Mouse (Mus musculus) heart, postnatal 0 days (tissue): Measurements from ENCODE around the gene Hnrnpa1. TPM values are rescaled to one million over a fixed set of nuclear protein-coding genes. Genes with fewer than 3 reads are reported as not detected.

Experiments used
- ATAC-seq: fragments of 200-750 bp; cut with Nextera tagmentation; 2 replicates; pipeline ENCODE4 v1.8.0; 2017; ENCODE audit warnings: low read depth, moderate number of reproducible peaks, moderate library complexity; ENCODE audit not compliant: insufficient read depth
- DNase-seq: peaks from one replicate; pipeline ENCODE4 v3.0.0-alpha.2; 2016; ENCODE audit warnings: low spot score
- H3K27ac ChIP-seq: fragments of 300-500 bp; sonication (generic); 2 replicates; pipeline ENCODE4 v1.5.1; 2014; ENCODE audit warnings: low read depth, mild to moderate bottlenecking
- H3K27me3 ChIP-seq: fragments of 300-500 bp; sonication (generic); 2 replicates; pipeline ENCODE4 v1.6.1; 2014; ENCODE audit warnings: low read length, mixed read lengths; ENCODE audit not compliant: control insufficient read depth, insufficient read depth
- H3K36me3 ChIP-seq: fragments of 300-500 bp; sonication (generic); replicated peaks from 2 replicates; pipeline ENCODE4 v1.6.1; 2014; ENCODE audit warnings: low read length, mixed read lengths; ENCODE audit not compliant: control insufficient read depth, insufficient read depth
- H3K4me1 ChIP-seq: fragments of 300-500 bp; sonication (generic); 2 replicates; pipeline ENCODE4 v1.6.1; 2014; ENCODE audit warnings: antibody characterized with exemption; ENCODE audit not compliant: control insufficient read depth, insufficient read depth
- H3K4me2 ChIP-seq: fragments of 300-500 bp; sonication (generic); 2 replicates; pipeline ENCODE4 v1.6.1; 2014; ENCODE audit warnings: low read depth, mild to moderate bottlenecking, low read length, moderate library complexity
- H3K4me3 ChIP-seq: fragments of 300-500 bp; sonication (generic); 2 replicates; pipeline ENCODE4 v1.5.1; 2014; ENCODE audit warnings: low read depth, low read length
- H3K9ac ChIP-seq: fragments of 300-500 bp; sonication (generic); replicated peaks from 2 replicates; pipeline ENCODE4 v1.6.1; 2014; ENCODE audit warnings: low read depth, low read length, mixed read lengths
- H3K9me3 ChIP-seq: fragments of 300-500 bp; sonication (generic); replicated peaks from 2 replicates; pipeline ENCODE4 v1.6.1; 2016; ENCODE audit warnings: low read length; ENCODE audit not compliant: control insufficient read depth
- CTCF ChIP-seq: IDR thresholded peaks from 2 replicates; pipeline ENCODE4 v1.5.1; 2016; ENCODE audit warnings: antibody characterized with exemption, control low read depth, low read depth
- EP300 ChIP-seq: IDR thresholded peaks from 2 replicates; pipeline ENCODE4 v1.6.1; 2016; ENCODE audit warnings: antibody characterized with exemption, low read depth
- WGBS: fragments of 180-500 bp; shearing (Covaris S2); extraction: QIAGEN DNeasy Blood & Tissue Kit; methylation state at CpG from one replicate; pipeline ENCODE4 v1.1.7; 2014; 5-methylcytosine and 5-hydroxymethylcytosine counted together
- polyA plus RNA-seq: library from polyadenylated mRNA; unstranded; fragments of >200 nt; fragmentation: Nextera tagmentation; extraction: Ambion mirVana; gene quantifications from 2 replicates; pipeline ENCODE4 v1.2.1, GENCODE M21; 2015
- total RNA-seq: library from RNA; depleted of rRNA; stranded (reverse); fragments of >200 nt; gene quantifications from 2 replicates; pipeline ENCODE4 v1.2.3, GENCODE M21; 2014; ENCODE audit warnings: low replicate concordance

Hnrnpa1 gene
- total and polyA plus RNA-seq, 2 experiments from 2014 or later, result 37.0 to 284 TPM

- peaks cover 17% of the 10 kb centered on the region for H3K4me1 ChIP-seq
- WGBS, result 59% methylated on average over 5 of the region's 5 CpGs
- no peak for TF ChIP-seq EP300
- no peak for TF ChIP-seq CTCF
- ATAC-seq (no peak), DNase-seq (no peak)
- H3K9ac ChIP-seq, result no peak overlapping the region
- no peak overlapping the region for H3K27ac ChIP-seq
- H3K4me3 ChIP-seq, result no peak overlapping the region
- H3K27me3 ChIP-seq, result no peaks in the 10 kb centered on the region
- H3K9me3 ChIP-seq, result no peaks in the 10 kb centered on the region
- H3K36me3 ChIP-seq, result peaks cover 42% of the 10 kb centered on the region
- no peak overlapping the region for H3K4me2 ChIP-seq
Observed at GRCm38 (mm10) chr15:103289600-103289999, 49.4 kb downstream of the Hnrnpa1 start.

DNA sequence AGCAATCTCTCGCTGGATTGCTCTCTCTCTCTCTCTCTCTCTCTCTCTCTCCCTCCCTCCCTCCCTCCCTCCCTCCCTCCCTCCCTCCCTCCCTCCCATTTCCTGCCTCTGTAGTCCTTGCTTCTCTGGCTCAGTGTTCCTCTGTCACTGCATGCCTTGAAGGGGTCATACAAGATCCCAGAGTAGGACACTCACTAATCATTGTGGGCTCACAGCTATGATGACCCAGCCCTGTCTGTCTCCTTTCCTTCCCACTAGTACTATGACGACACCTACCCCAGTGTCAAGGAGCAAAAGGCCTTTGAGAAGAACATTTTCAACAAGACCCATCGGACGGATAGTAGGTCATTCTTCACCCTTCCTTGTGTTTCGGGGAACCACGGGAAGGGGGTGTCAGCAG is 50.2 kb downstream of the Hnrnpa1 start:
- Histone ChIP-seq H3K36me3 (peaks cover 46% of the 10 kb centered on the region), H3K4me1 (peaks cover 9% of the 10 kb centered on the region), H3K27ac (no peak overlapping the region), H3K9me3 (no peaks in the 10 kb centered on the region), H3K27me3 (no peaks in the 10 kb centered on the region), H3K4me2 (no peak overlapping the region), H3K4me3 (no peak overlapping the region), H3K9ac (no peak overlapping the region)
- TF ChIP-seq CTCF (no peak), EP300 (no peak)
- WGBS, result 68% methylated on average over 6 of the region's 6 CpGs
- ATAC-seq, result no peak
- no peak for DNase-seq

DNA sequence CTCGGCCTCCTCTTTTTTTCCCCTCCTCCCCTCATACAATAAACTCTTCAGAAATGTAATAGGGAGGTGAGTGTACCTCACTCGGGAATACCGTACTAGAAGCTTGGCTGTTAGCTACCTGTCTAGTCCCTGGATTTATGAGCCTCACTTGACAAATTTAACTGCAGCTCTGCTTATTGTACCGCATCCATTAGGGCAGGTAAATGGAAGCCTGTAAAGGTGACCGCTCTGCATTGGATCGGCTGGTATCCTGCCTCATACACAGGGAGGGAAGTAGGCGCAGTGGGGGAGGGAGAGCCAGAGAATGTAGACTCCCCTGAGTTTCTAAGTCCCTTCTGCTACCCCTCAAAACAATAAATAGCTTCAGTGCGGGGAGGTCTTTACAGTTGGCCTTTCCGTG is 50.6 kb downstream of the Hnrnpa1 start:
- DNase-seq (no peak), ATAC-seq (no peak)
- TF ChIP-seq CTCF (no peak), EP300 (no peak)
- no peak overlapping the region for H3K4me3 ChIP-seq
- H3K9me3 ChIP-seq, result no peaks in the 10 kb centered on the region
- peaks cover 5% of the 10 kb centered on the region for H3K4me1 ChIP-seq
- H3K27me3 ChIP-seq, result no peaks in the 10 kb centered on the region
- no peak overlapping the region for H3K27ac ChIP-seq
- H3K9ac ChIP-seq, result no peak overlapping the region
- 93% methylated on average over 9 of the region's 9 CpGs for WGBS
- peaks cover 50% of the 10 kb centered on the region for H3K36me3 ChIP-seq
- H3K4me2 ChIP-seq, result no peak overlapping the region

DNA sequence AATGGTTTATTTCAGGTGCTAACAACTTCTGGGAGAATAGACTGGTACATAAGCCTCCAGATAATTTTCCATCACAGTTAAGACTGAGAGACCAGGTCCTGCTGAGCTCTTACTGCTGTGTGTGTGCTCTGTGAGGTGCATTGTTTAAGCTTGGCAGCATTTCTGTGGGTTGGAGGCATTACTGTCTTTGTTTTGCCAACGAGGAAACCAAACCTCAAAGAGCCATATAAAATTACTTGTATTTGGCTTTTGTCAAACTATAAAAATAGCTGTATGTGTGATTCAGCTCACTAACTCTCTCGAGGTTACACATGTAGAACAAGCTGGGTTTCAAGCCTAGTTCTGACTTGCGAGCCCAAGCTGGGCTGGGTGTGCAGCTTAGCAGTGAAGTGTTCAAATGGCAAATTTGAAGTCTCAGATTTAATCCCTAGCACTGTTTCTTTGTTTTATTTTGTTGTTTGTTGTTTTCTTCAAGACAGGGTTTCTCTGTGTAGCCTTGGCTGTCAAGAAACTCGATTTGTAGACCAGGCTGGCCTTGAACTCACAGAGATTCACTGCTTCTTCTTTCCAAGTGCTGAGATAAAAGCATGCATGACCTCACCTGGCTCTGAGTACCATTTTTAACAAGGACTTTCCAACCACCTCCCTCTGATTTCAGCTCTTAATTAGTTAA is 52.6 kb downstream of the Hnrnpa1 start:
- Histone ChIP-seq H3K4me2 (no peak overlapping the region), H3K27ac (no peak overlapping the region), H3K36me3 (peaks cover 66% of the 10 kb centered on the region), H3K4me1 (no peaks in the 10 kb centered on the region), H3K27me3 (no peaks in the 10 kb centered on the region), H3K9me3 (no peaks in the 10 kb centered on the region), H3K4me3 (no peak overlapping the region), H3K9ac (no peak overlapping the region)
- ATAC-seq (no peak), DNase-seq (no peak)
- 91% methylated on average over 4 of the region's 4 CpGs for WGBS
- TF ChIP-seq CTCF (no peak), EP300 (no peak)

GRCm38 (mm10) chr15:103293375-103293774 is 53.1 kb downstream of the Hnrnpa1 start:
- no peak for ATAC-seq
- DNase-seq, result no peak
- Histone ChIP-seq H3K4me1 (no peaks in the 10 kb centered on the region), H3K4me2 (no peak overlapping the region), H3K9ac (no peak overlapping the region), H3K4me3 (no peak overlapping the region), H3K9me3 (no peaks in the 10 kb centered on the region), H3K36me3 (peaks cover 72% of the 10 kb centered on the region), H3K27ac (no peak overlapping the region), H3K27me3 (no peaks in the 10 kb centered on the region)
- WGBS, result 96% methylated on average over 2 of the region's 2 CpGs
- no peak for TF ChIP-seq CTCF
- no peak for TF ChIP-seq EP300

DNA sequence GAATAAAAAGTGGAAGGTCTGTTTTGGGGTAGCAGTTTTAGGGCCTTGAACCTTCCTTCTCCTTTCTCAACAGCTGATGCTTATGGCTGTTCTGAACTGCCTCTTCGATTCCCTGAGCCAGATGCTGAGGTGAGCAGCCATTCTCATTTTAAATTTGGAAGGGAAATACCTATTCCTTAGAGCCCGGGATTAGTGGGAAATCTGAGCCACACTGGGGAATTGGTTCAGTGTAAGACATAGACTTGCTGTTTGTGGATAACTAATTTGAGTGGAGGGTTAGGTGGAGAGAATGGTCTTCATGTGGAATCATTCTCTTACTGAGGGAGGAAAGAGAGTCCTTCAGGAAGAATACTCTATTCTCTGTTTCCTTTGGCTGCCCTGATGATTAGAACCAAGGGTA is 54.4 kb downstream of the Hnrnpa1 start:
- WGBS, result 95% methylated on average over 2 of the region's 2 CpGs
- no peak for TF ChIP-seq EP300
- TF ChIP-seq CTCF, result no peak
- no peak overlapping the region for H3K4me2 ChIP-seq
- H3K27ac ChIP-seq, result no peak overlapping the region
- H3K36me3 ChIP-seq, result peaks cover 79% of the 10 kb centered on the region
- ATAC-seq (no peak), DNase-seq (no peak)
- H3K9ac ChIP-seq, result no peak overlapping the region
- no peaks in the 10 kb centered on the region for H3K27me3 ChIP-seq
- H3K9me3 ChIP-seq, result no peaks in the 10 kb centered on the region
- H3K4me3 ChIP-seq, result no peak overlapping the region
- no peaks in the 10 kb centered on the region for H3K4me1 ChIP-seq
